Mouse (Mus musculus) neural tube, embryonic 12.5 days (tissue): ENCODE results near the gene Ccdc182. TPM values are rescaled to one million over a fixed set of nuclear protein-coding genes. Genes with fewer than 3 reads are reported as not detected.

Source experiments
- ATAC-seq: fragments of 200-750 bp; cut with Nextera tagmentation; 2 replicates; pipeline ENCODE4 v1.8.0; 2017; ENCODE audit warnings: low read depth, mild to moderate bottlenecking, moderate TSS enrichment, moderate library complexity; ENCODE audit not compliant: low FRiP score
- H3K27ac ChIP-seq: fragments of 300-500 bp; sonication (generic); 2 replicates; pipeline ENCODE4 v1.5.1; 2016
- H3K27me3 ChIP-seq: fragments of 300-500 bp; sonication (generic); replicated peaks from 2 replicates; pipeline ENCODE4 v1.6.1; 2016; ENCODE audit warnings: mild to moderate bottlenecking
- H3K36me3 ChIP-seq: fragments of 300-500 bp; sonication (generic); 2 replicates; pipeline ENCODE4 v1.6.1; 2016; ENCODE audit warnings: mild to moderate bottlenecking
- H3K4me1 ChIP-seq: fragments of 300-500 bp; sonication (generic); 2 replicates; pipeline ENCODE4 v1.6.1; 2016
- H3K4me2 ChIP-seq: fragments of 300-500 bp; sonication (generic); replicated peaks from 2 replicates; pipeline ENCODE4 v1.6.1; 2016; ENCODE audit warnings: mild to moderate bottlenecking
- H3K4me3 ChIP-seq: fragments of 300-500 bp; sonication (generic); 2 replicates; pipeline ENCODE4 v1.5.1; 2016
- H3K9ac ChIP-seq: fragments of 300-500 bp; sonication (generic); 2 replicates; pipeline ENCODE4 v1.6.1; 2016; ENCODE audit warnings: mild to moderate bottlenecking
- H3K9me3 ChIP-seq: fragments of 300-500 bp; sonication (generic); 2 replicates; pipeline ENCODE4 v1.6.1; 2016; ENCODE audit warnings: mild to moderate bottlenecking
- WGBS: fragments of 180-500 bp; shearing (Covaris S2); methylation state at CpG from one replicate; pipeline ENCODE4 v1.1.7; 2016; 5-methylcytosine and 5-hydroxymethylcytosine counted together
- polyA plus RNA-seq: library from polyadenylated mRNA; unstranded; fragments of >200 nt; fragmentation: Nextera tagmentation; extraction: Ambion mirVana; gene quantifications from 2 replicates; pipeline ENCODE4 v1.2.1, GENCODE M21; 2016

Gene Ccdc182
- polyA plus RNA-seq, 1 experiment from 2014 or later, result 14.5 TPM

DNA sequence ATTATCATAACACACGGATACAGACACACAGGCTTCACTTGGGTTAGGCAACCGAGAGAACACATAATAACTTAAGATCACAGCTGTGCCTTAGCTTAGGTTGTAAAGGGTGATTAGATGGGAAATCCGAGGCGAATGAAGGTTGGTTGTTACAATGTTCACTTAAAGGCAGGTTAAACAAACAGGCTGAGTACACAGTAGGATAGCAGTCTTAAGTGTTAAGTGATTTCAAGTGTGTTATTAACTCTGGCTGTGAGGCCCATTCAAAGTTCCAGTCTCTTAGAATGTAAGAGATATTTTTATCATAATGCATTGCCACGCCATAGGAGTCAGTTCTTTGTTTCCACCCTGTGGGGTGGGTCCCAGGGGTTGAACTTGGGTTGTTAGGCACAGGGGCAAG is 41.0 kb downstream of the Ccdc182 start:
- Histone ChIP-seq H3K27me3 (no peaks in the 10 kb centered on the region), H3K4me3 (no peak overlapping the region), H3K27ac (no peak overlapping the region), H3K36me3 (peaks cover 14% of the 10 kb centered on the region; the same call in 1 of the 2 replicates), H3K9ac (no peak overlapping the region), H3K4me2 (no peak overlapping the region), H3K9me3 (no peaks in the 10 kb centered on the region), H3K4me1 (peaks cover 15% of the 10 kb centered on the region)
- 48% methylated on average over 5 of the region's 5 CpGs for WGBS
- no peak for ATAC-seq

GRCm38 (mm10) chr11:88337926-88338325 is 44.1 kb downstream of the Ccdc182 start:
- H3K9me3 ChIP-seq, result no peaks in the 10 kb centered on the region
- no peaks in the 10 kb centered on the region for H3K27me3 ChIP-seq
- no peak overlapping the region for H3K4me2 ChIP-seq
- 98% methylated on average over 3 of the region's 3 CpGs for WGBS
- no peak overlapping the region for H3K27ac ChIP-seq
- no peak overlapping the region for H3K9ac ChIP-seq
- no peaks in the 10 kb centered on the region; the same call in 1 of the 2 replicates for H3K4me1 ChIP-seq
- H3K36me3 ChIP-seq, result peaks cover 18% of the 10 kb centered on the region; the same call in 1 of the 2 replicates
- no peak overlapping the region for H3K4me3 ChIP-seq
- ATAC-seq, result no peak

Other genes with a start within 250 kb of the Ccdc182 start
- gene Srsf1, start 246.7 kb upstream of the Ccdc182 start, polyA plus RNA-seq, result 446 and 488 TPM in 2 replicates
- 73.9 and 84.7 TPM in 2 replicates for gene Vezf1, start 225.8 kb upstream of the Ccdc182 start, polyA plus RNA-seq
- gene Cuedc1, start 196.0 kb upstream of the Ccdc182 start, polyA plus RNA-seq, result 50.2 and 50.7 TPM in 2 replicates
- gene Mrps23, start 89.7 kb upstream of the Ccdc182 start, polyA plus RNA-seq, result 70.1 and 71.6 TPM in 2 replicates